Mouse (Mus musculus): ENCODE data around the gene Tas2r131.
"Not testable (repeated sequence)": the region's sequence is repeated elsewhere in the genome, so short reads cannot be mapped to it uniquely, and the experiment has no call there.

The Tas2r131 gene

DNA sequence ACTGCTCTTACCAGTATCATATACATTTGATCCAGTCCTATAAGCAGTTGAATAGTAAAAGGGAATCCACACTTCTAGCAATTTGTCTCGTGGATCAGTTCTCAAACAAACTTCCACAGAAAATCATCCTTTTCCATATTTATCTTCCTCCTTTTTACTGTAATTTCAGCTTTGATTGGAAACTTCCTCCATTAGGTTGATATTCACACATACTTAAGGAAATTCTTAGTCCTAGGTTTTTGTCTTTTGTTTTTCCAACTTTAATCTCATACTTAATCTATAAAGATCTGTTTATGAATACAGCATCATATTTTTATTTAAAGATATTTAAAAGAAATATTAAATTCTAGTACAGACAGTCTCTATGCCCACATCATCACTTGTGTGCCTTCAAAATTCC is at the start of gene Tas2r131:
Tas2r131 (minus strand) TSS at position 101 of the 400 bp plus-strand sequence.
- DNase-seq: no peak

DNA sequence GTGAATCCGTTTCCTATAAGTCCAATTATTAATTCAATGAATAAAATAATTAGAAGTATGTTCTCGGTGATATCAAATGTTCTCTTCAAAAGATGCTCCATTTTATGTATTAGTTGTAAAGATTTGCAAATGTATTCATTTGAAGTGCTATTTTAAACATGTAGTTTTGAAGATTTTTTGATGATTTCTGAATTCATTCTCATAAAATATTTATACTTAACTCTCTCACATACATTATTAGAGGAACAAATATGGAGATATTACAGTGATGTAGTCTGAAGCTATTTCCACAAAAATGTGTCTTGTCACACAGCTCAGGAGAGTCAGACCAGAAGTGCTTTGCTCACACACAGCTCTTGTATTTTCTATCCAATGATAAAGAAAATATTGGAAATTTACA is 23.1 kb upstream of the Tas2r131 start, which contains the start of gene Tas2r109:
Tas2r109 (minus strand) TSS at position 101 of the 400 bp plus-strand sequence.
- DNase-seq: no peak

DNA sequence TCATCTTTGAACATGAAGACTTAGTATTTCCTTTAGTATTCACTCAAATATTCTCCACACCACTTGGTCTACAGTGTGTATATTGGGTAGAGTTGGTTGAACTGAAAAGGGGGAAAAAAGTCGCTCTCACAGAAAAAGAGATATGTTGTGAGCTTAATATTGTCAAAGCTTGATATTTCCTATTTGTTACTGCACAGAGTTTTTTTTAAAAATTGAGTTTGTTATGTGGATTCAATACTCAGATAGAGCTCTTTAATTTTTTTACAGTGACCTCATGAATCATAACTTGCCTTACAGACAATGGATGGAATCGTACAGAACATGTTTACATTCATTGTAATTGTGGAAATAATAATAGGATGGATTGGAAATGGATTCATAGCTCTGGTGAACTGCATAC is 6.9 kb downstream of the Tas2r131 start, which contains the start of gene Tas2r129:
Tas2r129 (plus strand) TSS at position 301 of the 400 bp plus-strand sequence.
- DNase-seq: no peak

DNA sequence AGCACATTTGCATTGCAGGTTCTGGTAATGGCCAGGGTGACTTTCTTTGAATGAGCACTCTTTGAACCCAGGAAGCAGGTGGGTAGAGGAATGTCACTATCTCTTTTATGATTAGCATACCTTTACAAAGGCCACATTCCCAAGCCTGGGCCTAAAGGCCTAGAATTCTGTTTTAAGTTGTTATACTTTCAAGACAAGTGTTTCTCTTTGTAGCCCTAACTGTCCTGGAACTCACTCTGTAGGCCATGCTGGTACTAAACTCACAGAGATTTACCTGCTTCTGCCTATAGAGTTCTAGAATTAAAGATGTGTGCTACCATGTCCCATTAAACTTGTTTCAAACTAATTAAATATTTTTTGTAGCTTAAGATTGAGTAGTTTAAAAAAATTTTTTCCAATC is 16.3 kb downstream of the Tas2r131 start:
- DNase-seq: not testable (repeated sequence)

DNA sequence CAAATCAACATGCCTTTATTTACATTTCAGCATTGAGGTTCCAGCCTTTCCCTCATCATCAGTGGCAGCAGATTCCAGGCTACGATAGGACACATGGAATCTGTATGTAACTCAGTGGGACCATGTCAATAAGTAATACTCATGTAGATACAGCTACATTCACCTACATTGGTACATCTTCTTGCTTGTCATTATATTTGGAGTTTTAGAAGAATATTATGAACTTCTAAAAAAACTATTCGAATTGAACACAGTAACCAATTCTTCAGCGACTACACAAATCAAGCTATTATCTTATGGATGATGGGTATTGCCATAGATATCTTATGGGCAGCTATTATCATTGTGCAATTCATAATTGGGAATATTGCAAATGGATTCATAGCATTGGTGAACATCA is 48.4 kb downstream of the Tas2r131 start, which contains the start of gene Tas2r125:
Tas2r125 (plus strand) TSS at position 301 of the 400 bp plus-strand sequence.
- no peak for DNase-seq

All from cerebellum, postnatal 10 days (tissue).